Mouse (Mus musculus) sigmoid colon, adult 10 weeks (tissue): ENCODE measurements around the gene Bpifa6. TPM values are rescaled to one million over a fixed set of nuclear protein-coding genes. Genes with fewer than 3 reads are reported as not detected.

ENCODE experiments used
- polyA plus RNA-seq: library from polyadenylated mRNA; stranded (reverse); fragments of 350-450 nt; fragmentation: Illumina TruSeq; extraction: RNeasy Lipid Tissue Mini Kit (QIAGEN cat#74804); gene quantifications from one replicate; pipeline ENCODE4 v1.2.3, GENCODE M21; 2014; ENCODE audit warnings: low read depth, low replicate concordance

Bpifa6 gene
- not detected for polyA plus RNA-seq

GRCm38 (mm10) chr2:153974582-153974981 is at the start of gene Bpifa6:
Gene Bpifa6, plus strand, starts transcription at chr2:153974945.

GRCm38 (mm10) chr2:153937843-153938242 is 36.9 kb upstream of the Bpifa6 start, which contains the start of gene Bpifb4:
Gene Bpifb4, plus strand, starts transcription at chr2:153938212.

GRCm38 (mm10) chr2:154007965-154008364 is 33.2 kb downstream of the Bpifa6 start, which contains the start of gene Bpifa2:
Gene Bpifa2, plus strand, starts transcription at chr2:154008265.

Other genes with a start within 250 kb of the Bpifa6 start
- gene Mapre1, start 233.7 kb upstream of the Bpifa6 start, polyA plus RNA-seq: 364 TPM
- not detected for gene Efcab8, start 195.0 kb upstream of the Bpifa6 start, polyA plus RNA-seq
- not detected for gene Sun5, start 103.9 kb upstream of the Bpifa6 start, polyA plus RNA-seq
- not detected for gene Bpifb2, start 99.9 kb upstream of the Bpifa6 start, polyA plus RNA-seq
- gene Bpifb6, start 74.6 kb upstream of the Bpifa6 start, polyA plus RNA-seq: not detected
- not detected for gene Bpifb3, start 56.7 kb upstream of the Bpifa6 start, polyA plus RNA-seq
- not detected for gene Bpifb4, start 36.7 kb upstream of the Bpifa6 start, polyA plus RNA-seq
- gene Bpifa2, start 33.3 kb downstream of the Bpifa6 start, polyA plus RNA-seq: not detected
- gene Bpifa3, start 155.4 kb downstream of the Bpifa6 start, polyA plus RNA-seq: not detected
- not detected for gene Bpifa1, start 167.9 kb downstream of the Bpifa6 start, polyA plus RNA-seq
- not detected for gene Bpifa5, start 187.7 kb downstream of the Bpifa6 start, polyA plus RNA-seq
- not detected for gene Bpifb1, start 215.9 kb downstream of the Bpifa6 start, polyA plus RNA-seq
- not detected for gene Bpifb5, start 248.8 kb downstream of the Bpifa6 start, polyA plus RNA-seq